Mouse (Mus musculus): ENCODE measurements at regions not wholly inside any gene's neighbourhood (a gene's known extent, or its start where the extent isn't known, plus 50 kb on each side); places are given as distances from the start of the nearest gene placed in this dataset.

DNA sequence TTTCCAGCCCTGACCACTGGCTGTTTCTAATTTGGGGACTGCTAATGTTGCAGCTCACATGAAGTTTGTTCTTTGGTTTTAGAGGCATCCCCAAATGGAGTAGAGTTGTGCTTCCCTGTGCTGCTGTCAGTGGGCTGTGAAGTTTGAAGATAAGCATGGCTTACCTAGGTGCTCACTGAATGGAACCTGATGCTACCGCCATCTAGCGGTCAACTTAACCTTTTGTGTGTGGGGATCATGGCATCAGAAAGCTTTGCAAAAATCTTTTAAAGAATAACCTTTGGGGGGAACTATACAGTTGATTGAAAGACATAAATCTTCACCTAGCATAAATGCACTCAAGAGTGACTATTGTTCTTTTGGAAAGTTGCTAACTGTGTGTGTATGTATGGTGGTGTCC is 382.8 kb upstream of the Trpc7 start:
- 1% methylated on average over 2 of the region's 2 CpGs for WGBS
- H3K4me2 ChIP-seq (ENCODE audit: low read length) = no peak overlapping the region
- ATAC-seq = no peak
- no peak overlapping the region for H3K4me3 ChIP-seq (ENCODE audit: low read depth, low read length)
- no peak overlapping the region for H3K27ac ChIP-seq (ENCODE audit: low read length)
- no peaks in the 10 kb centered on the region; the same call in 1 of the 2 replicates for H3K27me3 ChIP-seq (ENCODE audit: control insufficient read depth, insufficient read depth, low read depth, low read length)
- H3K9me3 ChIP-seq (replicated peaks; ENCODE audit: control insufficient read depth, low read length, poor library complexity, severe bottlenecking) = no peaks in the 10 kb centered on the region
- peaks cover 6% of the 10 kb centered on the region; the same call in 1 of the 2 replicates for H3K4me1 ChIP-seq (ENCODE audit: control insufficient read depth, insufficient read depth, low read length)
- no peaks in the 10 kb centered on the region for H3K36me3 ChIP-seq (ENCODE audit: control insufficient read depth, insufficient read depth, low read length)
- no peak overlapping the region for H3K9ac ChIP-seq (ENCODE audit: low read depth, low read length)

DNA sequence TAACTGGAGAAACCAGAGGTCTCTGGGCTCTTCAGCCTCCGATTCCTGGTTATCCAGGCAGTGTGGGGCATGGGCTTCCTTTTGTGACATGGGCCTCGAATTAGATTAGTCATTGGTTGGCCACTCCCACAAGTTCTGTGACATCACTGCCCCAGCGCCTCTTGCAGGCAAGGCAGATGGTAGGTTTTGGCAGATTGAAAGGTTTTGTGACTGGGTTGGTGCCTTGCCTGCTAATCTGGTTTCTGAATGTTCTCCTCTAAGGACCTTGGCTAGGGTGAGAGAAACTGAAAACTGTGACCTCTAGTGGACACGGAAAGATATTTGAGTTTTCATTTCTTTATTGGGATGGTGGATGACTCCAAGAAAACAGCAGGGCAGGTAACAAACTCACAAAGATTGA is 381.3 kb upstream of the Trpc7 start:
- H3K9me3 ChIP-seq (replicated peaks; ENCODE audit: control insufficient read depth, low read length, poor library complexity, severe bottlenecking) = no peaks in the 10 kb centered on the region
- H3K36me3 ChIP-seq (ENCODE audit: control insufficient read depth, insufficient read depth, low read length) = no peaks in the 10 kb centered on the region
- 0 out of 2 replicates have a peak, but pooled peaks cover 2% of the 10 kb centered on the region for H3K4me1 ChIP-seq (ENCODE audit: control insufficient read depth, insufficient read depth, low read length)
- H3K4me3 ChIP-seq (ENCODE audit: low read depth, low read length) = no peak overlapping the region
- no peak overlapping the region for H3K4me2 ChIP-seq (ENCODE audit: low read length)
- 50% methylated on average over 4 of the region's 4 CpGs for WGBS
- no peak overlapping the region for H3K9ac ChIP-seq (ENCODE audit: low read depth, low read length)
- ATAC-seq = no peak
- no peak overlapping the region for H3K27ac ChIP-seq (ENCODE audit: low read length)
- no peaks in the 10 kb centered on the region for H3K27me3 ChIP-seq (ENCODE audit: control insufficient read depth, insufficient read depth, low read depth, low read length)

DNA sequence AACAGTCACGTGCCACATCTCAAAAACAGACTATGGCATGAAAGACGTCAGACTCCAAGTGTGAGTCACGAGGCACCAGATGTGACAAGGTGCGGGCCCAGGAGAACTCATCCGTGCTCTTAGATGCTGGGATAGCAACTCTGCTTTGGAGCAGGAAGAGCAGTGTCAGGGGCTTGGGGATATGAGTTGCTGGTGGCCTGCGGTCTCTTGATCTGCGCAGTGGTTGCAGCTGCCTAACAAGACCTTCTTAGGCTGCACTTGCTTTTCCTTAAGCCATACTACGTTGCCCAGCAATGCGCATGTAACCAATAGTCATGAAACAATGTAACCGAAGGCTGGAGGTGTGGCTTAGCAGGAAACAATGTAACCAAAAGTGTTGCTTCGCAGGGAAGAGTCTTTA is 380.1 kb upstream of the Trpc7 start:
- 89% methylated on average over 11 of the region's 11 CpGs for WGBS

DNA sequence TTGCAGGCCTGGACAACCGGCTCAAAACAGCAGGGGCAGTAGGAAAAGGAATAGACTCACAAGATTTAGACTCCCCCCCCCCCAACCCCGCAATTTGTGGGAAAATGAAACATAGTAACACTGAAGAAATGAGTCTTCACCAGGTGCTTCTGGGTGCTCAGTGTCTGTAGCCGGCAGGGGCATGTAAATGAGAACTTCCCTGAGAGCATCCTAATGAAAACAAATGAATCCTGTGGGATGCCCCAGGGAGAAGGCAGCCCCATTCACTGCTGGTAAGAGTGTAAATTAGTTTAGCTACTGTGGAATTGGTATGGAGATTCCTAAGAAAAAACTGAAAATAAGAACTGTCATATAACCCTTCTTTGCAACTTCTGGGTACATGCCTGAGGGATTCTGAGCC is 377.8 kb upstream of the Trpc7 start:
- Histone ChIP-seq H3K4me2 (ENCODE audit: low read length) (no peak overlapping the region), H3K27ac (ENCODE audit: low read length) (no peak overlapping the region), H3K36me3 (ENCODE audit: control insufficient read depth, insufficient read depth, low read length) (no peaks in the 10 kb centered on the region), H3K9me3 (replicated peaks; ENCODE audit: control insufficient read depth, low read length, poor library complexity, severe bottlenecking) (no peaks in the 10 kb centered on the region), H3K4me3 (ENCODE audit: low read depth, low read length) (no peak overlapping the region), H3K9ac (ENCODE audit: low read depth, low read length) (no peak overlapping the region), H3K4me1 (ENCODE audit: control insufficient read depth, insufficient read depth, low read length) (0 out of 2 replicates have a peak, but pooled peaks cover 2% of the 10 kb centered on the region), H3K27me3 (ENCODE audit: control insufficient read depth, insufficient read depth, low read depth, low read length) (no peaks in the 10 kb centered on the region)
- no peak for ATAC-seq
- 19% methylated on average over 3 of the region's 3 CpGs for WGBS

More for the DNA sequence above, 380.1 kb upstream of the Trpc7 start:
- Histone ChIP-seq H3K36me3 (ENCODE audit: control insufficient read depth, insufficient read depth, low read length) (no peaks in the 10 kb centered on the region), H3K9me3 (replicated peaks; ENCODE audit: control insufficient read depth, low read length, poor library complexity, severe bottlenecking) (no peaks in the 10 kb centered on the region), H3K27me3 (ENCODE audit: control insufficient read depth, insufficient read depth, low read depth, low read length) (no peaks in the 10 kb centered on the region), H3K4me2 (ENCODE audit: low read length) (no peak overlapping the region), H3K27ac (ENCODE audit: low read length) (no peak overlapping the region), H3K4me1 (ENCODE audit: control insufficient read depth, insufficient read depth, low read length) (0 out of 2 replicates have a peak, but pooled peaks cover 2% of the 10 kb centered on the region), H3K9ac (ENCODE audit: low read depth, low read length) (no peak overlapping the region), H3K4me3 (ENCODE audit: low read depth, low read length) (no peak overlapping the region)
- no peak for ATAC-seq

DNA sequence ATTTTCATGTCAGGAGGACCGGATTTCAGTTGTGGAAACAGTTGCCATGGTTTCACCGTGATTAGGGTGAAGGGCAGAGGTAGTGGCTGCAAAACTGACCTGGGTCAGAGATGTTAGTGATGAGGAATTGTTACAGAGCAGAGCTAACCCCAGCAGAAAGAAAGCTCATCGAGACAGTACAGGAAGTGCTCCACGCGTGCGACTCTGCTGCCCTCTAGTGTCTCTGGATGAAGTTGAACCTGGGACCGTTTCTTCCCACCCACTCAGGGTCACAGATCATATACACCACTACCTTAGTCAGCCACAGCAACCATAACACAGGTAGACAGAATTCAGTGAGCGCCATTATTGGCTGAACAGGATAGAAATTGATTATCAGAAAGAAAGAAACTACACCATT is 373.8 kb upstream of the Trpc7 start:
- peak; percentile 89 for ATAC-seq
- no peak overlapping the region for H3K4me2 ChIP-seq (ENCODE audit: low read length)
- no peaks in the 10 kb centered on the region for H3K9me3 ChIP-seq (replicated peaks; ENCODE audit: control insufficient read depth, low read length, poor library complexity, severe bottlenecking)
- no peak overlapping the region for H3K9ac ChIP-seq (ENCODE audit: low read depth, low read length)
- no peak overlapping the region for H3K27ac ChIP-seq (ENCODE audit: low read length)
- 0 out of 2 replicates have a peak, but pooled peaks cover 2% of the 10 kb centered on the region for H3K4me1 ChIP-seq (ENCODE audit: control insufficient read depth, insufficient read depth, low read length)
- no peak overlapping the region for H3K4me3 ChIP-seq (ENCODE audit: low read depth, low read length)
- no peaks in the 10 kb centered on the region for H3K36me3 ChIP-seq (ENCODE audit: control insufficient read depth, insufficient read depth, low read length)
- H3K27me3 ChIP-seq (ENCODE audit: control insufficient read depth, insufficient read depth, low read depth, low read length) = no peaks in the 10 kb centered on the region
- 14% methylated on average over 8 of the region's 8 CpGs for WGBS

DNA sequence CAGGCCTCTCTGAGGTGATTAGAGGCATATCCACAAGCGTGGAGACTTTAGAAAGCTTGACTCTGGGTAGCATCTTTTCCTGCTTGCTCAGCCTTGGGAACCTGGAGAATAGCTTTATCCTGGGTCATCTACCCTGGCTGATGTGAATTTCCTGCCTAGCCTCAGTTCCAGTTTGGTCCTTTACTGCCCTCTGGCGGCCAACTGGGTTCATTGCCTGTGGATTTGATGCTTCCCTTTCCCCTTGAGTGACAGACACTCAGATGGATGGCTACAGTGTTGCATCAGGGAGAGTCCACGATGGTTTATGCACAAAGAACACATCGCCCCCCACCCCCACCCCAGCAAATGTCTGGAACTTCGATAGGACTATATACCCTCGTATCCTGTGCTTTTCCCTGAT is 364.1 kb upstream of the Trpc7 start:
- 2% methylated on average over 6 of the region's 6 CpGs for WGBS
- Histone ChIP-seq H3K27ac (ENCODE audit: low read length) (no peak overlapping the region), H3K4me3 (ENCODE audit: low read depth, low read length) (no peak overlapping the region), H3K36me3 (ENCODE audit: control insufficient read depth, insufficient read depth, low read length) (no peaks in the 10 kb centered on the region), H3K9me3 (replicated peaks; ENCODE audit: control insufficient read depth, low read length, poor library complexity, severe bottlenecking) (no peaks in the 10 kb centered on the region), H3K27me3 (ENCODE audit: control insufficient read depth, insufficient read depth, low read depth, low read length) (no peaks in the 10 kb centered on the region), H3K4me2 (ENCODE audit: low read length) (no peak overlapping the region), H3K9ac (ENCODE audit: low read depth, low read length) (no peak overlapping the region), H3K4me1 (ENCODE audit: control insufficient read depth, insufficient read depth, low read length) (no peaks in the 10 kb centered on the region)
- peak; percentile 71 for ATAC-seq

DNA sequence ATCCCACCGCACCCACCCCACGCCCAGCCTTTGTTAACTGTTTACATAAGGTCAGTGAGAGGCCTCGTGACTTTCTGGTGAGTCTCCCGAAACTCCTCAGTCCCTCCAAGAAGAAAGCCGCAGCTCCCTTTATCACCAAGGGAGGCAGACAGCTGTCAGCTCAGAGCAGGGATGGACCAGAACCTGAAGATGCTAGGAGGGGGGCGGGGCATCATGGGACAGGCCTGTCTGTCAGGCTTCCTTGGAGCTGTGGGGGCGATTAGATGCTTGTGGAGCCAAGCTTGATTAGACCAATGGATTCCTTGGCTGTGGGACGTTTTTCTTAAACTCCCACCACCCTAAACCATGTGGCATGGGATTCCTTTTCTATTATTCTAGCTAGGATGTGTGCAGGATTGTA is 363.7 kb upstream of the Trpc7 start:
- Histone ChIP-seq H3K36me3 (ENCODE audit: control insufficient read depth, insufficient read depth, low read length) (no peaks in the 10 kb centered on the region), H3K4me1 (ENCODE audit: control insufficient read depth, insufficient read depth, low read length) (no peaks in the 10 kb centered on the region), H3K27ac (ENCODE audit: low read length) (no peak overlapping the region), H3K27me3 (ENCODE audit: control insufficient read depth, insufficient read depth, low read depth, low read length) (no peaks in the 10 kb centered on the region), H3K4me3 (ENCODE audit: low read depth, low read length) (no peak overlapping the region), H3K4me2 (ENCODE audit: low read length) (no peak overlapping the region), H3K9ac (ENCODE audit: low read depth, low read length) (no peak overlapping the region), H3K9me3 (replicated peaks; ENCODE audit: control insufficient read depth, low read length, poor library complexity, severe bottlenecking) (no peaks in the 10 kb centered on the region)
- ATAC-seq = 0 out of 2 replicates have a peak, but pooled peaks have one; percentile 25
- WGBS = 71% methylated on average over 8 of the region's 8 CpGs

DNA sequence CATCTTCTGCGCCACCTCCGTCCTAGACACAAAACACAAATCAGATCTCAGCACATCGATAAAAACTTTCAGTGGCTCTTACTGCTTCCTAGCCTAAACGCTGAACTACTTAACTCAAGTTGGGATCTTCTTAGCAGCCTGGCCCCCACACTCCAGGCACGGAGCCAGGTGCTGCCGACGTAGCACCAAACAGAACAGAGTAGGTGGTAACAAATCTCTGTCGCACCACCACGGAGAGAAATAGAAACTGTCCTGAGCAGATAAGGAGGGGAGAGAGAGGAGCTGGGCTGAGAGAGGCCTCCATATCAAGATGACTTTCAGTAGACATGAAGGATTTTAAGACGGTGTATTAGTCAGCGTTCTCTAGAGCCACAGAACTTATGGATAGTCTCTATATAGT is 360.1 kb upstream of the Trpc7 start:
- no peaks in the 10 kb centered on the region for H3K27me3 ChIP-seq (ENCODE audit: control insufficient read depth, insufficient read depth, low read depth, low read length)
- H3K9ac ChIP-seq (ENCODE audit: low read depth, low read length) = no peak overlapping the region
- WGBS = 95% methylated on average over 11 of the region's 11 CpGs
- H3K4me2 ChIP-seq (ENCODE audit: low read length) = no peak overlapping the region
- no peak for ATAC-seq
- H3K4me1 ChIP-seq (ENCODE audit: control insufficient read depth, insufficient read depth, low read length) = no peaks in the 10 kb centered on the region
- no peak overlapping the region for H3K27ac ChIP-seq (ENCODE audit: low read length)
- no peaks in the 10 kb centered on the region for H3K36me3 ChIP-seq (ENCODE audit: control insufficient read depth, insufficient read depth, low read length)
- H3K4me3 ChIP-seq (ENCODE audit: low read depth, low read length) = no peak overlapping the region
- no peaks in the 10 kb centered on the region for H3K9me3 ChIP-seq (replicated peaks; ENCODE audit: control insufficient read depth, low read length, poor library complexity, severe bottlenecking)

DNA sequence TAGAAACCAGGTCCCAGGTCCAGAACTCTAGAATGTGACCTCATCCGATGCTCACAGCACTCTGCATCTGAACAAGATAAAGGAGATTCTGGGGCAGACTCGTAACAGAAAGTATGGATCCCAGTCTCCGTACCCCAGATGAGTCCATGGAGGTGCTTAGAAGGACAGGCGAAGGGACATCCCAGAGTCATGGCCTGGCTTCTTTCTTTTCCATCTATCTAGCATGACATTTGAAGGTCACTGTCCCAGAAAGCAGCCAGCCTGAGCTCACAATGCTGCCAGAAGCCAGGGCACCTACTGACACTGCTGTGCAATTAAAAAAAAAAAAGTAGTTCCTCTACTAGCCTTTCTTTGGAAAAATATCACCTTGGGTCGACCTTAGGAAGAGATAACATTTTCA is 354.1 kb upstream of the Trpc7 start:
- 89% methylated on average over 5 of the region's 5 CpGs for WGBS
- no peak for ATAC-seq

More for the DNA sequence above, 354.1 kb upstream of the Trpc7 start:
- Histone ChIP-seq H3K4me3 (ENCODE audit: low read depth, low read length) (no peak overlapping the region), H3K4me2 (ENCODE audit: low read length) (no peak overlapping the region), H3K27ac (ENCODE audit: low read length) (no peak overlapping the region), H3K36me3 (ENCODE audit: control insufficient read depth, insufficient read depth, low read length) (no peaks in the 10 kb centered on the region), H3K4me1 (ENCODE audit: control insufficient read depth, insufficient read depth, low read length) (no peaks in the 10 kb centered on the region), H3K9me3 (replicated peaks; ENCODE audit: control insufficient read depth, low read length, poor library complexity, severe bottlenecking) (no peaks in the 10 kb centered on the region), H3K9ac (ENCODE audit: low read depth, low read length) (no peak overlapping the region), H3K27me3 (ENCODE audit: control insufficient read depth, insufficient read depth, low read depth, low read length) (no peaks in the 10 kb centered on the region)
